Mouse (Mus musculus) intestine, postnatal 0 days (tissue): Measurements from ENCODE around the gene Spats1. TPM values are rescaled to one million over a fixed set of nuclear protein-coding genes. Genes with fewer than 3 reads are reported as not detected.
A peak's percentile ranks its signal among the peaks of the same experiment; 100 is the strongest.

ENCODE experiments used
- ATAC-seq: fragments of 200-750 bp; cut with Nextera tagmentation; 2 replicates; pipeline ENCODE4 v1.8.0; 2017; ENCODE audit warnings: mild to moderate bottlenecking, moderate TSS enrichment, moderate library complexity
- H3K27ac ChIP-seq: fragments of 300-500 bp; sonication (generic); 2 replicates; pipeline ENCODE4 v1.5.1; 2014; ENCODE audit warnings: mild to moderate bottlenecking, low read depth, low read length, moderate library complexity
- H3K27me3 ChIP-seq: fragments of 300-500 bp; sonication (generic); replicated peaks from 2 replicates; pipeline ENCODE4 v1.6.1; 2014; ENCODE audit warnings: low read length, mixed read lengths; ENCODE audit not compliant: control insufficient read depth, insufficient read depth
- H3K36me3 ChIP-seq: fragments of 300-500 bp; sonication (generic); 2 replicates; pipeline ENCODE4 v1.6.1; 2014; ENCODE audit warnings: mild to moderate bottlenecking, moderate library complexity; ENCODE audit not compliant: control insufficient read depth, insufficient read depth
- H3K4me1 ChIP-seq: fragments of 300-500 bp; sonication (generic); replicated peaks from 2 replicates; pipeline ENCODE4 v1.6.1; 2014; ENCODE audit warnings: antibody characterized with exemption, low read length, mixed read lengths; ENCODE audit not compliant: control insufficient read depth, insufficient read depth
- H3K4me2 ChIP-seq: fragments of 300-500 bp; sonication (generic); replicated peaks from 2 replicates; pipeline ENCODE4 v1.6.1; 2014; ENCODE audit warnings: low read depth, mild to moderate bottlenecking, moderate library complexity
- H3K4me3 ChIP-seq: fragments of 300-500 bp; sonication (generic); 2 replicates; pipeline ENCODE4 v1.5.1; 2014; ENCODE audit warnings: low read depth, low read length
- H3K9ac ChIP-seq: fragments of 300-500 bp; sonication (generic); 2 replicates; pipeline ENCODE4 v1.6.1; 2014; ENCODE audit warnings: mild to moderate bottlenecking, low read depth, low read length
- H3K9me3 ChIP-seq: fragments of 300-500 bp; sonication (generic); 2 replicates; pipeline ENCODE4 v1.6.1; 2016; ENCODE audit warnings: mixed run types; ENCODE audit not compliant: control insufficient read depth
- CTCF ChIP-seq: sonication (generic); IDR thresholded peaks from 2 replicates; pipeline ENCODE4 v1.5.1; 2016; ENCODE audit warnings: low read depth, mild to moderate bottlenecking, control low read depth, antibody characterized with exemption, moderate library complexity
- WGBS: fragments of 180-500 bp; shearing (Covaris S2); extraction: QIAGEN DNeasy Blood & Tissue Kit; methylation state at CpG from one replicate; pipeline ENCODE4 v1.1.7; 2014; 5-methylcytosine and 5-hydroxymethylcytosine counted together
- polyA plus RNA-seq: library from polyadenylated mRNA; unstranded; fragments of >200 nt; fragmentation: Nextera tagmentation; extraction: Ambion mirVana; gene quantifications from 2 replicates; pipeline ENCODE4 v1.2.1, GENCODE M21; 2015

Spats1 gene
- polyA plus RNA-seq, 1 experiment from 2014 or later = 0.25 TPM

DNA sequence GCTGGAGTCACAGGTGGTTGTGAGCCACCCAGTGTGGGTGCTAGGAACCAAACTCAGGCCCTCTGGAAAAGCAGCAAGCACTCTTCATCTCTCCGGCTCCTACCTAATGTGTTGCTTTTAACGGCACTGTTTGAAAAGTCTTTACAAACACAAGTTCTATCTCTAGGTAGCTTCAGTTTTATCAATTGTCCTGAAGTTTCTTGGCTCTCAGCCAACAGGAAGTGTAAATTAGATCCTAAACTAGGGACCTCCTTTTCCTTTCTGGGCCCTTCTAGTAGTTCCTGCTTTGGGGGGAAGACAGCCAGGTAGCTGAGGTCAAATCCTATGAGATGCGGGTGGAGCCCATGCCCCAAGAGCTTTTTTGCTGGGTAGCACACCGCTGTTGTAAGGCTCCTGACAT lies 35.7 kb upstream of the Spats1 start:
- no peaks in the 10 kb centered on the region for H3K27me3 ChIP-seq

DNA sequence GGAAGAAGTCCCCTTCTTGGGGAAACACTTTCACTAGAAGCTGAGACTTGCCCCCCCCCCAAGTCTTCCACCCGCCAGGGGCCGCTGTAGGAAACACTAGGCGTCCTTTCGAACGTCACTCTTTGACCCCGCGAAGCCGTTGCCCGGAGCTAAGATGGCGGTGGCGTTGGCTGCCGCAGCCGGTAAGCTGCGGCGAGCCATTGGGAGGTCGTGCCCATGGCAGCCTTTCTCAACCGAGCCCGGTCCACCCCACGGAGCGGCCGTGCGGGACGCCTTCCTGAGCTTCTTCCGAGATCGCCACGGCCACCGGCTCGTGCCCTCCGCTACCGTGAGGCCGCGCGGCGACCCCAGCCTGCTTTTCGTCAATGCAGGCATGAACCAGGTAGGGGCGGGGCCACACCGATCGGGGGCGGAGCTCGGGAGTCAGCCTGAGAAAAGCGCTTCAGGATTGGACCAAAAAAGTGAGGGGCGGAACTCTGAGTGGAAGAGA lies 31.5 kb upstream of the Spats1 start, which contains the start of gene Aars2:
Gene Aars2, plus strand, starts transcription at position 142 of the 490 bp plus-strand sequence.
- H3K27me3 ChIP-seq = no peaks in the 10 kb centered on the region
- no peaks in the 10 kb centered on the region for H3K4me1 ChIP-seq
- under 1% methylated on average over 42 of the region's 42 CpGs for WGBS
- peak within 1 kb of the TSS; percentile 82 for H3K4me3 ChIP-seq
- H3K9me3 ChIP-seq = no peaks in the 10 kb centered on the region
- H3K9ac ChIP-seq = peak within 1 kb of the TSS; percentile 56
- peak; percentile 91 for ATAC-seq
- peaks cover 8% of the 10 kb centered on the region; the same call in 1 of the 2 replicates for H3K36me3 ChIP-seq
- TF ChIP-seq CTCF = peak; percentile 94
- peak within 1 kb of the TSS; percentile 50 for H3K4me2 ChIP-seq
- H3K27ac ChIP-seq = peak within 1 kb of the TSS; percentile 60; the same call in 1 of the 2 replicates

More for the DNA sequence above, 35.7 kb upstream of the Spats1 start:
- Histone ChIP-seq H3K27ac (no peak overlapping the region), H3K9me3 (no peaks in the 10 kb centered on the region), H3K4me3 (no peak overlapping the region), H3K4me1 (no peaks in the 10 kb centered on the region), H3K36me3 (peaks cover 10% of the 10 kb centered on the region; the same call in 1 of the 2 replicates), H3K9ac (no peak overlapping the region), H3K4me2 (no peak overlapping the region)
- no peak for ATAC-seq
- WGBS = 84% methylated on average over 4 of the region's 4 CpGs
- no peak for TF ChIP-seq CTCF

DNA sequence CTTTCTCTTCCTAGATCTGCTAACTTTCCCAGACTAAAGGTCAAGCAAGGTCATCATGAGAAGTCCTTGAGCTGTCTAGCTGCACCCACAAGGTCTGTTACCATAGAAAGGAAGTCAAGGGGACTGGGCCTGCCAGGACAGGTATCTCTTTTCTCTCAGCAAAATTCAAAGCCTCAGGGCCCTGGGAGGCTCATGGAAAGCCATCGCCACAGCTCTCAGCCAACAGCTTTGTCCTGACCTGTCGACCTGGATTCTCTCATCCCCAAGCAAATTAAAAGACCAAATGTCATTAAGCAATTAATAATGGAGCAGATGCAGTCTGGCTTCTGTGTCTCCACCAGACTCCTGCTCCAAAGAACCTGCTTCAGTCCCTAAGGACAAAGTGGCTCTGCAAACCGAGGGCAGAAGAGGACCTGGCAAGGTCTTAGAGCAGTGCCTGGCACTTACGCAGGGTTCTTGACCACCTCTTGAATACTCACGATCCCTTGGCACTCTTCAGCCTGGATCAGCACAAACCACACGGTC lies 30.8 kb upstream of the Spats1 start:
- 74% methylated on average over 6 of the region's 6 CpGs for WGBS
- TF ChIP-seq CTCF = no peak
- no peaks in the 10 kb centered on the region for H3K4me1 ChIP-seq
- H3K9ac ChIP-seq = no peak overlapping the region
- no peak overlapping the region for H3K4me3 ChIP-seq
- ATAC-seq = no peak
- no peaks in the 10 kb centered on the region for H3K27me3 ChIP-seq
- no peaks in the 10 kb centered on the region for H3K9me3 ChIP-seq
- no peak overlapping the region for H3K27ac ChIP-seq
- peak overlapping the region; percentile 50; the same call in 1 of the 2 replicates for H3K4me2 ChIP-seq
- H3K36me3 ChIP-seq = peaks cover 8% of the 10 kb centered on the region; the same call in 1 of the 2 replicates

DNA sequence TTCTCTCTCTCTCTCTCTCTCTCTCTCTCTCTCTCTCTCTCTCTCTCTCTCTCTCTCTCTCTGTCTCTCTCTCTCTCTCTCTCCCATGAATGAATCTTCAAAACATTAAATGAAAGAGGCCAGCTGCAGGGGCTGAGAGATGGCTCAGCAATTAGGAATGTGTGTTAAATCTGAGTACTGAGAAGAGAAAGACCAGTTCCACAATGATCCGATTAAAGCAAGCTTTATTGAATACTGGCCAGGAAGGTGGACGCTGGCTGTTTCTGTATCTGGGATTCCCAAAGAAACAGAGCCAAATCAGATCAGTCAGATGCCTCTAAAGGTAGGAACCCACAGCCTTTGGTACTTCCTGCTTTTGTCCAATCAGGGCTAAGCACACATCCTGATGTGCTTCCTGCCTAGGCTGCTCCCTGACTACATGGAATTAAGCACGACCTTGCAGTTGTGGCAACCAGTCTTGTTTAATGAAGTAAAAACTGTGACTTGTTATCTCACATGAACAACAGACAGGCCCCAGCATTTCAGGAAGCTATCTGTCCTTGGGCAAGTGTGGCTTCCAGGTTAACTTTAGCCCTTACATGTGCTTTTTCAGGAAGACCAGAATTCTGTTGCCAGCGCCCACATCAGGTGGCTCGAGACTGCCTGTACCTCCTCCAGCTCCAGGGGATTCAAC lies 28.2 kb upstream of the Spats1 start:
- no peaks in the 10 kb centered on the region for H3K4me1 ChIP-seq
- H3K4me3 ChIP-seq = no peak overlapping the region
- no peak overlapping the region for H3K9ac ChIP-seq
- no peaks in the 10 kb centered on the region for H3K9me3 ChIP-seq
- no peaks in the 10 kb centered on the region for H3K27me3 ChIP-seq
- no peak overlapping the region for H3K4me2 ChIP-seq
- no peak for ATAC-seq
- H3K36me3 ChIP-seq = no peaks in the 10 kb centered on the region
- no peak overlapping the region for H3K27ac ChIP-seq
- 48% methylated on average over 5 of the region's 5 CpGs for WGBS
- TF ChIP-seq CTCF = no peak

DNA sequence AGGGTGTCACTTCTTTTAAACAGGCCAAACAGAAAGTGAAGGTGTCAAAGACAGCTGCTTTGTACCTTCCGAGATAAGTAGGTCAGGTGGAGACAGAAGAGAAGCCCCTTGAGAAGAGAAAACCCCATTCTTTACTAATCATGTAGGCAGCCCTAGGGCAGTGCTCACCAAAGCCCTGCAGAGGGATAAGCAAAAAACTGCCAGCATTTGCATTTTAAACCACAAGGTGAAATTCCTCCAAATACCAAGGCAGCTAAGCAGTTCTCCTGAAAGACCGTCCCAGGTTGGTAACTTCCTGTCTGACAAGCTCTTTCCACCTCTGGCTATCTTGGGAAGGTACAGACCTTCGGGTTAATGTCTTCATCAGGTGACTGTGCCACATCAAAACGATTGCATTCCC lies 27.1 kb upstream of the Spats1 start:
- Histone ChIP-seq H3K36me3 (no peaks in the 10 kb centered on the region), H3K9me3 (no peaks in the 10 kb centered on the region), H3K4me3 (no peak overlapping the region), H3K4me2 (no peak overlapping the region), H3K4me1 (no peaks in the 10 kb centered on the region), H3K9ac (no peak overlapping the region), H3K27ac (no peak overlapping the region), H3K27me3 (no peaks in the 10 kb centered on the region)
- 53% methylated on average over 4 of the region's 4 CpGs for WGBS
- no peak for ATAC-seq
- TF ChIP-seq CTCF = no peak

DNA sequence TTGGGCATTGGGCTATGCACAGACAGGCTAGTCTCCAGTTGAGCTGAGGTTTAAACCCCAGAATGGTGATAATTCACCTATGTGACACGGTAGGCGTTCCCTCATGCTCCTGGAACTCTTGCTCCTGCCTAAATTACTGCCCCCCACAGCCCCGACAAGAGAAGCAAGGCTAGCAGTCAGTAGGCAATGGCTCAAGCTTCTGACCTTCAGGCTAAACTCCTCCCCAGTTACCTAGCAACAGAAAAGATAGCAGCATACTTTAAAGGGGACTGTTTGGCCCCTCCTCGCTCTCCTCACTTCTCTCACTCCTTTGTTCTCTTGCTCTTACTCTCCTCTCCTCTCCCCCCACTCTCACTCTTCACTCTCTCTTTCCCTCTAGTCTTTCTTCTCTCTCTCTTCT lies 25.8 kb upstream of the Spats1 start:
- no peaks in the 10 kb centered on the region for H3K36me3 ChIP-seq
- no peak overlapping the region for H3K4me2 ChIP-seq
- ATAC-seq = no peak
- no peaks in the 10 kb centered on the region for H3K27me3 ChIP-seq
- H3K27ac ChIP-seq = no peak overlapping the region
- no peak overlapping the region for H3K4me3 ChIP-seq
- H3K4me1 ChIP-seq = no peaks in the 10 kb centered on the region
- H3K9ac ChIP-seq = no peak overlapping the region
- H3K9me3 ChIP-seq = no peaks in the 10 kb centered on the region
- no peak for TF ChIP-seq CTCF
- WGBS = 26% methylated on average over 4 of the region's 4 CpGs
